Mouse (Mus musculus) limb, embryonic 15.5 days (tissue): ENCODE results near the gene Sept1. TPM values are rescaled to one million over a fixed set of nuclear protein-coding genes. Genes with fewer than 3 reads are reported as not detected.
"Not testable (repeated sequence)": the region's sequence is repeated elsewhere in the genome, so short reads cannot be mapped to it uniquely, and the experiment has no call there.

Experiments used
- ATAC-seq: fragments of 200-750 bp; cut with Nextera tagmentation; 2 replicates; pipeline ENCODE4 v1.8.0; 2017; ENCODE audit warnings: low read depth, moderate TSS enrichment; ENCODE audit not compliant: insufficient number of reproducible peaks, low FRiP score, low TSS enrichment
- H3K27ac ChIP-seq: fragments of 300-500 bp; sonication (generic); 2 replicates; pipeline ENCODE4 v1.5.1; 2015; ENCODE audit warnings: moderate library complexity, mild to moderate bottlenecking, inconsistent platforms
- H3K27me3 ChIP-seq: fragments of 300-500 bp; sonication (generic); 2 replicates; pipeline ENCODE4 v1.6.1; 2015; ENCODE audit warnings: inconsistent platforms
- H3K36me3 ChIP-seq: fragments of 300-500 bp; sonication (generic); 2 replicates; pipeline ENCODE4 v1.6.1; 2015; ENCODE audit warnings: inconsistent platforms
- H3K4me1 ChIP-seq: fragments of 300-500 bp; sonication (generic); 2 replicates; pipeline ENCODE4 v1.6.1; 2015; ENCODE audit warnings: inconsistent platforms
- H3K4me2 ChIP-seq: fragments of 300-500 bp; sonication (generic); 2 replicates; pipeline ENCODE4 v1.6.1; 2015; ENCODE audit warnings: mild to moderate bottlenecking, inconsistent platforms
- H3K4me3 ChIP-seq: fragments of 300-500 bp; sonication (generic); 2 replicates; pipeline ENCODE4 v1.5.1; 2015; ENCODE audit warnings: mild to moderate bottlenecking, inconsistent platforms
- H3K9ac ChIP-seq: fragments of 300-500 bp; sonication (generic); 2 replicates; pipeline ENCODE4 v1.6.1; 2015; ENCODE audit warnings: inconsistent platforms
- H3K9me3 ChIP-seq: fragments of 300-500 bp; sonication (generic); 2 replicates; pipeline ENCODE4 v1.6.1; 2016; ENCODE audit warnings: inconsistent platforms
- WGBS: fragments of 180-500 bp; shearing (Covaris S2); methylation state at CpG from one replicate; pipeline ENCODE4 v1.1.7; 2015; 5-methylcytosine and 5-hydroxymethylcytosine counted together
- polyA plus RNA-seq: library from polyadenylated mRNA; unstranded; fragments of >200 nt; fragmentation: Nextera tagmentation; extraction: Ambion mirVana; gene quantifications from 2 replicates; pipeline ENCODE4 v1.2.1, GENCODE M21; 2015

Sept1 gene
- polyA plus RNA-seq, 1 experiment from 2014 or later = 22.7 TPM

GRCm38 (mm10) chr7:127250511-127250910 is 17.6 kb upstream of the Sept1 start:
- not testable (repeated sequence) for ATAC-seq
- WGBS = 90% methylated on average over 8 of the region's 8 CpGs
- peaks cover 45% of the 10 kb centered on the region for H3K36me3 ChIP-seq

GRCm38 (mm10) chr7:127244658-127245510 is 12.0 kb upstream of the Sept1 start:
- Histone ChIP-seq H3K9ac (peak overlapping the region; percentile 96), H3K9me3 (no peaks in the 10 kb centered on the region), H3K4me1 (peaks cover 26% of the 10 kb centered on the region), H3K27ac (peak overlapping the region; percentile 95), H3K4me2 (peak overlapping the region; percentile 72), H3K36me3 (peaks cover 33% of the 10 kb centered on the region), H3K27me3 (no peaks in the 10 kb centered on the region), H3K4me3 (peak overlapping the region; percentile 89)
- 9% methylated on average over 28 of the region's 33 CpGs for WGBS
- peak; percentile 82 for ATAC-seq

More at GRCm38 (mm10) chr7:127250511-127250910, 17.6 kb upstream of the Sept1 start:
- H3K4me2 ChIP-seq, H3K9me3 ChIP-seq, H3K4me3 ChIP-seq, H3K27me3 ChIP-seq, H3K9ac ChIP-seq, H3K27ac ChIP-seq: not testable (repeated sequence)
- H3K4me1 ChIP-seq = peaks cover 24% of the 10 kb centered on the region

- H3K9me3 ChIP-seq = no peaks in the 10 kb centered on the region
- peak within 1 kb of the TSS; percentile 89 for H3K4me3 ChIP-seq
- under 1% methylated on average over 51 of the region's 56 CpGs for WGBS
- H3K9ac ChIP-seq = peak within 1 kb of the TSS; percentile 96
- peaks cover 26% of the 10 kb centered on the region for H3K4me1 ChIP-seq
- peak; percentile 97 for ATAC-seq
- peaks cover 26% of the 10 kb centered on the region for H3K36me3 ChIP-seq
- H3K4me2 ChIP-seq = peak within 1 kb of the TSS; percentile 72
- H3K27ac ChIP-seq = peak within 1 kb of the TSS; percentile 95
- H3K27me3 ChIP-seq = no peaks in the 10 kb centered on the region
Measured at GRCm38 (mm10) chr7:127243870-127244657, 11.1 kb upstream of the Sept1 start, which contains the start of gene Zfp771. TSS of gene Zfp771 (plus strand) at chr7:127244274.

GRCm38 (mm10) chr7:127243361-127243867 is 10.5 kb upstream of the Sept1 start:
- Histone ChIP-seq H3K27me3 (no peaks in the 10 kb centered on the region), H3K27ac (peak overlapping the region; percentile 95), H3K4me1 (peaks cover 26% of the 10 kb centered on the region), H3K9me3 (no peaks in the 10 kb centered on the region), H3K4me3 (peak overlapping the region; percentile 89), H3K9ac (peak overlapping the region; percentile 96; the same call in 1 of the 2 replicates), H3K4me2 (peak overlapping the region; percentile 72), H3K36me3 (peaks cover 28% of the 10 kb centered on the region)
- ATAC-seq = no peak
- 21% methylated on average over 2 of the region's 2 CpGs for WGBS

- 78% methylated on average over 2 of the region's 2 CpGs for WGBS
- Histone ChIP-seq H3K9ac (no peak overlapping the region), H3K4me2 (no peak overlapping the region), H3K27ac (no peak overlapping the region), H3K36me3 (peaks cover 53% of the 10 kb centered on the region), H3K9me3 (no peaks in the 10 kb centered on the region), H3K4me1 (peaks cover 30% of the 10 kb centered on the region), H3K4me3 (no peak overlapping the region), H3K27me3 (no peaks in the 10 kb centered on the region)
- ATAC-seq = no peak
Measured at GRCm38 (mm10) chr7:127234777-127235176, 1.8 kb upstream of the Sept1 start.

- no peaks in the 10 kb centered on the region for H3K9me3 ChIP-seq
- 3% methylated on average over 9 of the region's 9 CpGs for WGBS
- H3K4me1 ChIP-seq = peaks cover 34% of the 10 kb centered on the region
- H3K4me3 ChIP-seq = peak overlapping the region; percentile 96
- H3K4me2 ChIP-seq = peak overlapping the region; percentile 64
- peaks cover 58% of the 10 kb centered on the region for H3K36me3 ChIP-seq
- H3K27me3 ChIP-seq = no peaks in the 10 kb centered on the region
- peak overlapping the region; percentile 97 for H3K27ac ChIP-seq
- peak overlapping the region; percentile 95 for H3K9ac ChIP-seq
- no peak for ATAC-seq
Measured at GRCm38 (mm10) chr7:127233765-127234164, 835 bp upstream of the Sept1 start.

- no peaks in the 10 kb centered on the region for H3K27me3 ChIP-seq
- peak overlapping the region; percentile 96 for H3K4me3 ChIP-seq
- H3K9ac ChIP-seq = peak overlapping the region; percentile 95
- H3K36me3 ChIP-seq = peaks cover 54% of the 10 kb centered on the region
- peak; percentile 35 for ATAC-seq
- H3K4me2 ChIP-seq = peak overlapping the region; percentile 64
- H3K9me3 ChIP-seq = no peaks in the 10 kb centered on the region
- WGBS = under 1% methylated on average over 27 of the region's 27 CpGs
- H3K27ac ChIP-seq = peak overlapping the region; percentile 97
- peaks cover 34% of the 10 kb centered on the region for H3K4me1 ChIP-seq
Measured at GRCm38 (mm10) chr7:127233368-127233749, 429 bp upstream of the Sept1 start.

GRCm38 (mm10) chr7:127231826-127232621 is 906 bp downstream of the Sept1 start:
- H3K4me1 ChIP-seq = peaks cover 34% of the 10 kb centered on the region
- H3K9ac ChIP-seq = peak overlapping the region; percentile 95
- no peak for ATAC-seq
- no peaks in the 10 kb centered on the region for H3K27me3 ChIP-seq
- H3K27ac ChIP-seq = peak overlapping the region; percentile 97
- peak overlapping the region; percentile 64 for H3K4me2 ChIP-seq
- 6% methylated on average over 20 of the region's 20 CpGs for WGBS
- H3K9me3 ChIP-seq = no peaks in the 10 kb centered on the region
- peak overlapping the region; percentile 96 for H3K4me3 ChIP-seq
- H3K36me3 ChIP-seq = peaks cover 40% of the 10 kb centered on the region

- Histone ChIP-seq H3K27ac (no peak overlapping the region), H3K27me3 (no peaks in the 10 kb centered on the region), H3K4me3 (peak overlapping the region; percentile 96), H3K9ac (peak overlapping the region; percentile 95; the same call in 1 of the 2 replicates), H3K4me2 (peak overlapping the region; percentile 64), H3K4me1 (peaks cover 34% of the 10 kb centered on the region), H3K9me3 (no peaks in the 10 kb centered on the region), H3K36me3 (peaks cover 34% of the 10 kb centered on the region)
- WGBS = 40% methylated on average over 3 of the region's 3 CpGs
- ATAC-seq = no peak
Measured at GRCm38 (mm10) chr7:127231376-127231775, 1.6 kb downstream of the Sept1 start.

- Histone ChIP-seq H3K4me2 (no peak overlapping the region), H3K4me1 (peaks cover 27% of the 10 kb centered on the region), H3K4me3 (no peak overlapping the region), H3K27me3 (no peaks in the 10 kb centered on the region), H3K27ac (no peak overlapping the region), H3K9ac (no peak overlapping the region), H3K9me3 (no peaks in the 10 kb centered on the region), H3K36me3 (peaks cover 15% of the 10 kb centered on the region)
- WGBS = 59% methylated on average over 4 of the region's 4 CpGs
- ATAC-seq = no peak
Measured at GRCm38 (mm10) chr7:127228615-127229303, 4.2 kb downstream of the Sept1 start.
